Mouse (Mus musculus): ENCODE measurements at regions not wholly inside any gene's neighbourhood (a gene's known extent, or its start where the extent isn't known, plus 50 kb on each side); places are given as distances from the start of the nearest gene placed in this dataset.

- Histone ChIP-seq H3K27me3 (ENCODE audit: insufficient read depth, low read length) (no peaks in the 10 kb centered on the region), H3K4me1 (ENCODE audit: insufficient read depth) (no peaks in the 10 kb centered on the region), H3K9me3 (ENCODE audit: low read length) (no peaks in the 10 kb centered on the region), H3K36me3 (replicated peaks; ENCODE audit: insufficient read depth, low read length) (no peaks in the 10 kb centered on the region), H3K4me3 (ENCODE audit: low read depth, low read length) (no peak overlapping the region), H3K9ac (replicated peaks) (no peak overlapping the region), H3K27ac (ENCODE audit: low read depth) (no peak overlapping the region), H3K4me2 (ENCODE audit: low read depth, low read length) (no peak overlapping the region)
- TF ChIP-seq EP300 (IDR thresholded peaks at IDR 0.05; ENCODE audit: low read depth): no peak
- TF ChIP-seq CTCF (IDR thresholded peaks at IDR 0.05; ENCODE audit: low read depth): peak; percentile 40
- WGBS (ENCODE audit: insufficient replicate concordance): 48% methylated on average over 7 of the region's 7 CpGs
- DNase-seq (no peak), ATAC-seq (no peak)
Observed at GRCm38 (mm10) chrX:137424259-137424658, 146.1 kb upstream of the Il1rapl2 start.
